Mouse (Mus musculus) testis, postnatal 14 days (tissue): ENCODE results near the gene Gm10277.

ENCODE experiments used
- DNase-seq: peaks from one replicate; pipeline ENCODE4 v3.0.0; 2021; ENCODE audit warnings: low spot score

The Gm10277 gene

GRCm38 (mm10) chr11:77800491-77800868, 12.9 kb upstream of the Gm10277 start:
- DNase-seq = no peak

- no peak for DNase-seq
Observed at GRCm38 (mm10) chr11:77795216-77795615, 7.7 kb upstream of the Gm10277 start.

GRCm38 (mm10) chr11:77793238-77793930, 5.8 kb upstream of the Gm10277 start:
- DNase-seq = peak; percentile 95

GRCm38 (mm10) chr11:77792566-77792909, 5.0 kb upstream of the Gm10277 start:
- DNase-seq = no peak

GRCm38 (mm10) chr11:77791752-77792565, 4.4 kb upstream of the Gm10277 start:
- peak; percentile 56 for DNase-seq

GRCm38 (mm10) chr11:77791241-77791727, 3.7 kb upstream of the Gm10277 start:
- no peak for DNase-seq

- DNase-seq = no peak
Observed at GRCm38 (mm10) chr11:77790286-77790685, 2.7 kb upstream of the Gm10277 start.

- no peak for DNase-seq
Observed at GRCm38 (mm10) chr11:77789512-77789911, 2.0 kb upstream of the Gm10277 start.

- no peak for DNase-seq
Observed at GRCm38 (mm10) chr11:77785768-77786561, 1.6 kb downstream of the Gm10277 start.

- DNase-seq = no peak
Observed at GRCm38 (mm10) chr11:77785396-77785767, 2.2 kb downstream of the Gm10277 start.

- no peak for DNase-seq
Observed at GRCm38 (mm10) chr11:77784894-77785293, 2.7 kb downstream of the Gm10277 start.

- DNase-seq = no peak
Observed at GRCm38 (mm10) chr11:77783747-77784646, 3.5 kb downstream of the Gm10277 start.

GRCm38 (mm10) chr11:77783211-77783746, 4.3 kb downstream of the Gm10277 start:
- no peak for DNase-seq

GRCm38 (mm10) chr11:77782104-77782815, 5.3 kb downstream of the Gm10277 start:
- no peak for DNase-seq

GRCm38 (mm10) chr11:77781088-77781487, 6.5 kb downstream of the Gm10277 start:
- no peak for DNase-seq

- no peak for DNase-seq
Observed at GRCm38 (mm10) chr11:77779240-77779639, 8.3 kb downstream of the Gm10277 start.

- no peak for DNase-seq
Observed at GRCm38 (mm10) chr11:77777937-77778336, 9.6 kb downstream of the Gm10277 start.

GRCm38 (mm10) chr11:77777436-77777835, 10.1 kb downstream of the Gm10277 start:
- no peak for DNase-seq

GRCm38 (mm10) chr11:77775701-77776400, 11.7 kb downstream of the Gm10277 start:
- no peak for DNase-seq
